Mouse (Mus musculus) v-Abl transformed pro-B cells (cell line): ENCODE measurements around the gene Kif5c.

Experiments used
- in situ Hi-C, 2 experiments: fragments of 400-800 bp; cut with MboI; formaldehyde crosslinking; loops; one replicate each; pipeline ENCODE4 v1.15.1; 2025; ENCODE audit not compliant: unreplicated experiment in 2 of 2

The Kif5c gene

GRCm38 (mm10) chr2:49660375-49660923 lies 41.4 kb downstream of the Kif5c start:
- in situ Hi-C loops: no loop called here

DNA sequence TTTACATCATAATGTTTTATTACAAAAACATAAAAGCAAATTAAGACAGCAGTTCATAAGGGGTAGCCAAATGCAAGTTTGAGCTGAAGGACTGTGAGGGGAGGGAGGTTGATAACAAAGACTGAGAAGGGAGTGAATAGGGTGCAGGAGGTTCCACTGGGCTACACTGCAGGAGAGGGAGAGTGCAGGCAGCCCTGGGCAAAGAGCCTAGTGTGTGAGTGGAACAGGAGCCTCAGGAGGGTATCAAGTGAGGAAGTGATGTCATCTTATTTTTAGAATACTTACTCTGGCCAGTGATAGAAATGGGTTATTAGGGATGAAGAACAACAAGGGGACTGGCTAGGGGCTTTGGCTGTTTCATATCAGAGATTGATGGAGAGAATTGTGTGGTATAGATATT lies 42.2 kb downstream of the Kif5c start:
- in situ Hi-C loops: no loop called here

DNA sequence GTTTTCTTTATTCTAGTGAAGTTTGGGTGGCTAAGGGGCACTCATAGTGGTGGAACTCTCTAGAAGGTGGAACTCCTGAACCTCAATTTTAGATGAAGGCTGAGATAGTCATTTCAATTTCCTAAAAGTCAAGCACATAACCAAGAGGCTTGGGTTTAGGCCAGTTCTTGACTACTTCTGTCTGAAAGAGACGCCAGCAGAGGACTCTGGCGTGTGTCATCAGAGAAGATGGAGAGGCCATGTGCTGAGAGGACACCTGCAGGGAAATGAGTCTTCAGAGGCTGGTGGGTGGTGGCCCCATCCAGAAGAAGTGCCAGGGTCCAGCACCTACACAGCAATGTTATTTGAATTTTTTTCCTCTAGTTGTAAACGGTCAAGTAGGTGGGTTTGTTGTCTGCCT lies 42.8 kb downstream of the Kif5c start:
- in situ Hi-C loops: no loop called here

DNA sequence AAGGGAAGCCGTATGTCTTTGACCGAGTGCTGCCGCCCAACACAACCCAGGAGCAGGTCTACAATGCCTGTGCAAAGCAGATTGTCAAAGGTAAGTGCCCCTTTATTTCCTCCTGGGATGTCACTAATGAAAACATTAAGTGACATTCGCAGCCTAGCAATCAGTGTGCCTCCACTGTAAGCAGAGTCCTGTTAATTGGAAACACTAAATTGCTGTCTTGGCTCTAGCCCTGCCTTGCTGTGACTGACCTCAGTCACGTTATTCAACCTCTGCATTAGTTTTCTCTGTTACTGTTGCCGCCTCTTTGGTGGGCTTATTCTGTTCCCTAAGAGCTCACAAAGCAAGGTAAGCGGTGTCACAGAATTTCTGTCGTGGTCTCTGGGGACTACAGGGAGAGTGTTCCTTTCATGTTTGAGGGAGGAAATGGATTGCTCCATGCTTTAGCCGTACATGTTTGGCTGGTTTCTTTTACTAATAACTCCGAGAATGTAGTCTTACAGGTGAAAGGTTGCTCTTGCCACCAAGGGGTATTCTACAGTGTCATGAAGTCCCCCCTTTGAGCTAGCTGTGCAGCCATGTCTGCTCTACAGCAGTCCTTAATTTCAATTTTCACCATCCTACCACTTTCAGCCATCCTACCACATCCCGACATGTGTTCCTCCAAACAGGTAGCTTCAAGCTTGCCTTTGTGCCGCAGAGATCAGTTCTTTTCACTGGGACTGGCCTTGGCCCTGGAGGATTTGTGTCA lies 52.8 kb downstream of the Kif5c start:
- in situ Hi-C loops: no loop called here

DNA sequence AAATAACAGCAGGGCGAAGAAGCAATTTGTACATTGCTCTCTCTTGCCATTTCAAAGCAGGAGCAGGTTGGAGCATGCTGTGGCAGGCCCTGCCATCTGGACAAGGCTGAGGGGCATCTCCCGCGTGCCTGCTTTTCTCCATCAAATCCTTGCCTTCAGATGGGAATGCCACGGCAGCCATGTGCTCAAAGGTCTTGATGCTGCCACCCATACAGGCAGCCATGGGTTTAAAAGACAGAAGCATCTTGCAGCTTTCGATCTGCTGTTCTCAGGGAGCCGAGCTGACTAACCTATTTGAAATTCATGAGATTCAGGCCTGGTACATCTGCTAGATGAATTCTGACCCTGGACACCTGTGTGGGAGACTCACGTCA lies 53.4 kb downstream of the Kif5c start:
- in situ Hi-C loops: no loop called here

DNA sequence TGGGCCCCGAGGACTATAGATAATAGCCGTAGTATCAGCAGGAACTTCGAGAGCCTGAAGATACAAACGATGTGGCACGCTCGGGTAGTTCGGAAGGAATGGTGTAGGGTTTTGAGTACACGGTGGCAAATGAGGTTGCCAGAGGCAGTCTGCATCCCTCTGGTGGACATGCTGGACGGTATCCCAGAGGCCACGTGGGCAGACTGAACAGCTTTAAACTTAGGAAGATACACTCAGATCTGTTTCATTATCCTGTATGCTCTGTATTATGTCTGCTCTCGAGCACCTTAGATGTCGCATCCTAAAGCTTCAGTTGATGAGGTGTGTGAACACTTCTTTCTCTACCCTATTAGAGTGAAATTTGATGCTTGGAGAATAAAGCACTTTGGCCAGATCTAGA lies 56.9 kb downstream of the Kif5c start:
- in situ Hi-C loops: no loop called here

- in situ Hi-C loops: no loop called here
These were observed 59.3 kb downstream of the Kif5c start for GRCm38 (mm10) chr2:49678386-49678785.

GRCm38 (mm10) chr2:49679135-49679964 lies 60.3 kb downstream of the Kif5c start:
- in situ Hi-C loops: no loop called here

DNA sequence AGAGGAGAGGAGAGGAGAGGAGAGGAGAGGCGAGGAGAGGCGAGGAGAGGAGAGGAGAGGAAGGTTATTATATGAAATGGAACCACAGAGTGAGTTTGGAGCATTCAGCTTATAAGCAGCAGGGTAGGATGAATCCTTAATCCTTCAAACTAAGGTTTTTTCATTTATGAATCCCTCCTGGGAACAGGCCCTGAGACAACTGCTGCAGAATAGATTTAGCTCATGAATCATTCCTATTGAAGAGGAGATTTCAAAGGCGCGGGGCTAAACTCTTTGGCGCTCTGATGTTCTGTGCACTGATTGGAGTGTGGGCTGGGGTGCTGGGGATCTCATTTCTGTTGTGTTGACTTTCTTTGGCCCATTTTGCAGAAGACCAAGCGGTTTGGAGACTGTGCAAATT lies 63.7 kb downstream of the Kif5c start:
- in situ Hi-C loops: no loop called here

- in situ Hi-C loops: no loop called here
These were observed 65.7 kb downstream of the Kif5c start for GRCm38 (mm10) chr2:49684808-49685207.

- in situ Hi-C loops: no loop called here
These were observed 71.3 kb downstream of the Kif5c start for GRCm38 (mm10) chr2:49690421-49690826.

GRCm38 (mm10) chr2:49691441-49691840 lies 72.3 kb downstream of the Kif5c start:
- in situ Hi-C loops: no loop called here

GRCm38 (mm10) chr2:49694727-49695126 lies 75.6 kb downstream of the Kif5c start:
- in situ Hi-C loops: no loop called here

- in situ Hi-C loops: no loop called here
These were observed 76.4 kb downstream of the Kif5c start for GRCm38 (mm10) chr2:49695461-49695860.

- in situ Hi-C loops: no loop called here
These were observed 79.8 kb downstream of the Kif5c start for GRCm38 (mm10) chr2:49698851-49699250.

GRCm38 (mm10) chr2:49700176-49700971 lies 81.3 kb downstream of the Kif5c start:
- in situ Hi-C loops: loop anchor here in 1 of 2 experiments (10.0 kb wide), 1 partner anchor 326 kb away; no protein-coding TSS in a partner anchor

DNA sequence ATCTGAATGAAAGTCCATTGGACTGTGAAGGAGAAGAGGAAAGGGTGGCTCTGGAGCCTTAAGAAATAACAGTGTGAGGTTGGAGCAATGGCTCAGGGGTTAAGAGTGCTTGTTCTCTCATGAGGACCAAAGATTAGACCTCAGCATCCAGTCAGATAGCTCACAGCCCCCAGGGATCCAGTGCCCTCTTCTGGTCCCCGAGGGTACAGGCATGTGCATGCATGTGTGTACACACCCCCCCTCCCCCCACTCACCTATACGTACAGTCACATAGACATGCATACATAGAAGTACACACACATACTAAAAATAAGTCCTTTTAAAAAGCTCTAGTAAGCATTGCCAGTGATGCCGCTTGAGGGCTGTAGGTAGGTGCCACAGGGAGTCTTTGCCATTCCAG lies 91.1 kb downstream of the Kif5c start:
- in situ Hi-C loops: no loop called here

DNA sequence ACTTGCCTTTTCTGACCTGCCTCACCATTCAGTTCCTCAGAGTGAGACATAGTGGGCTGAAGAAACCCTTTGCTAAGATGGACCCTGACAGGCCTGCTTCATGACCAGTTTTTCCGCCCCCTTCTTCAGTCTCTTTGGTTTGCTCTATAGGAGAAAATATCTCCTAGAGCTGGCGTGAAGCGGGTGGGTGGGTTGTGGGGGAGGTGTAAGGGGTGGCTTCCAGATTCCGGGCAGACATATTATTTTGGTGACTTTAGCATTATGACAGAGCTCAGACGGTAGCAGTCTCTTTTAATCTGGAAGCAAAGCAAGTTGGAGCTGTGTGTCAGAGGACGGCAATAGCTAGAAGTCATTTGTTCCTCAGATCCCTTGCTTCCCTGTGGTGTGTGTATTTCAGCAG lies 92.6 kb downstream of the Kif5c start:
- in situ Hi-C loops: no loop called here

DNA sequence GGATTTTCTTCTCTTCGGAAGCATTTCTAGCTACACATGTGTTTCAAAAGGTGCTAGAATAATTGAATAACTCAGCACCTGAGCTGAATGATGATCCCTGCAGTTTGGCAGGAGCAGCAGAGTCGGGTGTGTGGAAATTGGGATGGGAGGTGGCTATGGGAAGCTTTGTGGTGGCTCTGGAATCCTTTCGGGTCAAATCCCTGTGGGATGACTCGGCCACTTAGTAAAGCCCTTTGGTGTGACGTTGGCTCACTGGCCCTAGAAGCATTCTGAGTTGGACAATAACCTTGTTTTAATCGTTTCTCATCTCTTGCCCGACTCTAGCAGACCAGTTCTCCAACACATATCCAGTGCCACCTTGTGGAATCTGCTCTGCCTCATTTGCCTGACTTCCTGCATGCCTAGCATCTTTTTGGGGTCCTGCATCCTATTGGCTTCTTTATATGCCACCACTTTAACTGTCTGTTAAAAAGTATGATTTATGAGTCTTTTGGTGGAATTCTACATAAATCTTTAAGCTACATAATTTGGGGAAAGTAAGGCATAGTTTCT lies 93.3 kb downstream of the Kif5c start:
- in situ Hi-C loops: no loop called here

- in situ Hi-C loops: no loop called here
These were observed 97.4 kb downstream of the Kif5c start for GRCm38 (mm10) chr2:49716490-49716889.
